Mouse (Mus musculus): ENCODE data around the gene Elmo1. TPM values are rescaled to one million over a fixed set of nuclear protein-coding genes. Genes with fewer than 3 reads are reported as not detected.

Elmo1 gene
- polyA plus RNA-seq, 1 experiment from 2014 or later: 24.3 TPM

- Histone ChIP-seq H3K27ac (no peak overlapping the region), H3K9me3 (replicated peaks) (no peaks in the 10 kb centered on the region), H3K4me2 (no peak overlapping the region), H3K9ac (no peak overlapping the region), H3K4me1 (peaks cover 14% of the 10 kb centered on the region; the same call in 1 of the 2 replicates), H3K4me3 (no peak overlapping the region), H3K27me3 (peaks cover 51% of the 10 kb centered on the region), H3K36me3 (ENCODE audit: poor library complexity, severe bottlenecking) (no peaks in the 10 kb centered on the region)
- WGBS: 87% methylated on average over 3 of the region's 3 CpGs
- no peak for ATAC-seq
These were observed 40.3 kb downstream of the Elmo1 start for GRCm38 (mm10) chr13:20130731-20131130.

- Histone ChIP-seq H3K4me1 (peaks cover 14% of the 10 kb centered on the region; the same call in 1 of the 2 replicates), H3K4me3 (no peak overlapping the region), H3K36me3 (ENCODE audit: poor library complexity, severe bottlenecking) (no peaks in the 10 kb centered on the region), H3K27me3 (peaks cover 45% of the 10 kb centered on the region), H3K27ac (no peak overlapping the region), H3K4me2 (no peak overlapping the region), H3K9ac (no peak overlapping the region), H3K9me3 (replicated peaks) (no peaks in the 10 kb centered on the region)
- WGBS: 89% methylated on average over 5 of the region's 5 CpGs
- no peak for ATAC-seq
These were observed 41.1 kb downstream of the Elmo1 start for GRCm38 (mm10) chr13:20131322-20131997.

- H3K27me3 ChIP-seq: peaks cover 39% of the 10 kb centered on the region
These were observed 41.6 kb downstream of the Elmo1 start for GRCm38 (mm10) chr13:20131998-20132371.

GRCm38 (mm10) chr13:20133602-20134394, 43.4 kb downstream of the Elmo1 start:
- peak; percentile 31; the same call in 1 of the 2 replicates for ATAC-seq

More at GRCm38 (mm10) chr13:20131998-20132371, 41.6 kb downstream of the Elmo1 start:
- Histone ChIP-seq H3K9me3 (replicated peaks) (no peaks in the 10 kb centered on the region), H3K4me3 (no peak overlapping the region), H3K36me3 (ENCODE audit: poor library complexity, severe bottlenecking) (no peaks in the 10 kb centered on the region), H3K4me1 (peaks cover 14% of the 10 kb centered on the region; the same call in 1 of the 2 replicates), H3K9ac (no peak overlapping the region), H3K4me2 (no peak overlapping the region), H3K27ac (no peak overlapping the region)
- 93% methylated on average over 4 of the region's 4 CpGs for WGBS
- no peak for ATAC-seq

DNA sequence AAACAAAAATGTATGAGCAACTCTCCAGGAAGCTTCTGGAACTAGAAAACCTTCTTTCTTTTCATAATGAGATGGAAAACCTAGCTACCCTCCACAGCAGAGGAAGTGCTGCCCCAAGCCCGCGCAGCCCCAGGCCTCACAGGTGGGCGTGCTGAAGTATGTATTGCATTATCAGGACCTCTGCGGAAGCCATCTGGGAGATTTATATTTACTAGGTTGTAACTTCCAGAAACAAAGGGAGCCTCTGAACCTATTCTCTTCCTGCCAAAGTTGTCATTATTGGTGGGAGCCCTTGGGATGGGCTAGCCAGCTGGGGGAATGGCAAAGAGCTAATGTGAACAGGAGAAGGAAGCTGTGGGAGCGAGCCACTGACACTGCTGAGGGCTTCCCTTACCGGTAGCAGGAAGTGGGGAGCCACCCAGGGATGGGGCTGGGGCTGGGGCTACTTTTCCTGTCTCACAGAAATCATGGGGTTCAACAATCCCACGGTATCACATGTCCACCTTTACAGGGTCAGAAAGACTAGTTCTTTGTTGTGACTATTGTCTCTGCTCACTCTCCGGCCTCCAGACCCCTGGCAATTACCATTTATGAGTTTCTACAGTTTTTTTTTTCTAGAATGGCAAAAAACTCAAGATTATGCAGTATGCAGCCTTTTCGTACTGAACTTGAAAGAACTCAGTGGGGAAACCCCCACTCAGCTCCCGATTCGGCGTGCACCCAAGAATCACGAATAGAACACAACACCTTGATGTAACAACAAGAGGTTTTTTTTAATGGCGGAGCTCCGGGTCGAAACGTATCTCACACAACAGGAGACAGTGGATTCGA, 44.2 kb downstream of the Elmo1 start:
- H3K4me2 ChIP-seq: no peak overlapping the region
- H3K4me1 ChIP-seq: peaks cover 11% of the 10 kb centered on the region; the same call in 1 of the 2 replicates
- H3K27me3 ChIP-seq: peaks cover 17% of the 10 kb centered on the region
- no peak overlapping the region for H3K9ac ChIP-seq
- H3K27ac ChIP-seq: no peak overlapping the region
- ATAC-seq: no peak
- H3K9me3 ChIP-seq (replicated peaks): no peaks in the 10 kb centered on the region
- H3K4me3 ChIP-seq: no peak overlapping the region
- 88% methylated on average over 18 of the region's 18 CpGs for WGBS
- no peaks in the 10 kb centered on the region for H3K36me3 ChIP-seq (ENCODE audit: poor library complexity, severe bottlenecking)

More at GRCm38 (mm10) chr13:20133602-20134394, 43.4 kb downstream of the Elmo1 start:
- 61% methylated on average over 6 of the region's 6 CpGs for WGBS
- H3K9ac ChIP-seq: no peak overlapping the region
- H3K36me3 ChIP-seq (ENCODE audit: poor library complexity, severe bottlenecking): no peaks in the 10 kb centered on the region
- H3K4me2 ChIP-seq: no peak overlapping the region
- H3K27me3 ChIP-seq: peaks cover 25% of the 10 kb centered on the region
- H3K9me3 ChIP-seq (replicated peaks): no peaks in the 10 kb centered on the region
- no peak overlapping the region for H3K27ac ChIP-seq
- H3K4me1 ChIP-seq: peaks cover 14% of the 10 kb centered on the region; the same call in 1 of the 2 replicates
- H3K4me3 ChIP-seq: no peak overlapping the region

DNA sequence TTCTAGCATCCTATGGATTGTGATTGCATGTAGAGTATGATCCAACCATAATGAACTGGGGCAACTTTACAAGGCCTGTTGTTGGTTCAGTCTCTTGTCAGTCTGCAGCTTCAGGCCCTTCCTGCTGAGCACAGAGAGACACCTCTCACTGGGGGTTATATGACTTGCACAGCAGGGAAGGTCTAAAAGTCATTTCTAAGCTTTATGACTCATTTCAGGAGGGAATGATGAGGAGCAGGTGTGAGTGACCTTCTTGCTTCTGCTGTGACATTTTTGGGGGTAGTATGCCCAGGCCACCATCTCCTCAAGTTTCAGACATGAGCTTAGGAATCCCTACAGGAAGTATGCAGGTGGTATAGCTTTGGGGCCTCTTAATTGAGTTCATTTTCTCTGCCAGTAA, 46.4 kb downstream of the Elmo1 start:
- peaks cover 6% of the 10 kb centered on the region; the same call in 1 of the 2 replicates for H3K4me1 ChIP-seq
- peaks cover 10% of the 10 kb centered on the region for H3K27me3 ChIP-seq
- no peaks in the 10 kb centered on the region for H3K9me3 ChIP-seq (replicated peaks)
- no peak overlapping the region for H3K4me2 ChIP-seq
- H3K36me3 ChIP-seq (ENCODE audit: poor library complexity, severe bottlenecking): no peaks in the 10 kb centered on the region
- H3K9ac ChIP-seq: no peak overlapping the region
- no peak for ATAC-seq
- H3K27ac ChIP-seq: no peak overlapping the region
- no peak overlapping the region for H3K4me3 ChIP-seq

GRCm38 (mm10) chr13:20138466-20138865, 48.1 kb downstream of the Elmo1 start:
- no peak overlapping the region for H3K27ac ChIP-seq
- no peak for ATAC-seq
- WGBS: 51% methylated on average over 3 of the region's 3 CpGs
- H3K9me3 ChIP-seq (replicated peaks): no peaks in the 10 kb centered on the region
- peaks cover 3% of the 10 kb centered on the region; the same call in 1 of the 2 replicates for H3K27me3 ChIP-seq
- no peak overlapping the region for H3K9ac ChIP-seq
- H3K4me2 ChIP-seq: no peak overlapping the region
- H3K4me1 ChIP-seq: peaks cover 6% of the 10 kb centered on the region; the same call in 1 of the 2 replicates
- no peaks in the 10 kb centered on the region for H3K36me3 ChIP-seq (ENCODE audit: poor library complexity, severe bottlenecking)
- H3K4me3 ChIP-seq: no peak overlapping the region

DNA sequence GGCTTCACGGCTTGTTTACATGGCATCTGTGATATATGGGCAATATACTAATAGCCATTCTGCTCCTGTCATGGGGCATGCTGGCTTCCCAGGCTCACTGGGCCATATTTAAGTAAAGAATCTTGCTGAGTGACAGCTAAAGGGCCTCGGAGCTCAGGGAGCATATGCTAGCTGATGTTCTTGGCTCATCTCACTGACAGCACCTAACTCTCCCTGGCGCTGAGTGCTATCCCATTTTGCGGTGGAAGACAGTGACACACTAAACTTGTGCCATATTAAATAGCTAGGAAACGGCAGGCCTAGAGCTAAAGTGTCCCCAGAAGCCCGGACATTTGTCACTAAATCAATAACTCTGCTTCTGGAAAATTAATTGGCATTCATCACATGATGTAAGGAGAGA, 48.7 kb downstream of the Elmo1 start:
- Histone ChIP-seq H3K4me1 (no peaks in the 10 kb centered on the region), H3K9ac (no peak overlapping the region), H3K4me3 (no peak overlapping the region), H3K4me2 (no peak overlapping the region), H3K36me3 (ENCODE audit: poor library complexity, severe bottlenecking) (no peaks in the 10 kb centered on the region), H3K27me3 (peaks cover 3% of the 10 kb centered on the region; the same call in 1 of the 2 replicates), H3K9me3 (replicated peaks) (no peaks in the 10 kb centered on the region), H3K27ac (no peak overlapping the region)
- peak; percentile 88 for ATAC-seq
- WGBS: 75% methylated on average over 6 of the region's 6 CpGs

DNA sequence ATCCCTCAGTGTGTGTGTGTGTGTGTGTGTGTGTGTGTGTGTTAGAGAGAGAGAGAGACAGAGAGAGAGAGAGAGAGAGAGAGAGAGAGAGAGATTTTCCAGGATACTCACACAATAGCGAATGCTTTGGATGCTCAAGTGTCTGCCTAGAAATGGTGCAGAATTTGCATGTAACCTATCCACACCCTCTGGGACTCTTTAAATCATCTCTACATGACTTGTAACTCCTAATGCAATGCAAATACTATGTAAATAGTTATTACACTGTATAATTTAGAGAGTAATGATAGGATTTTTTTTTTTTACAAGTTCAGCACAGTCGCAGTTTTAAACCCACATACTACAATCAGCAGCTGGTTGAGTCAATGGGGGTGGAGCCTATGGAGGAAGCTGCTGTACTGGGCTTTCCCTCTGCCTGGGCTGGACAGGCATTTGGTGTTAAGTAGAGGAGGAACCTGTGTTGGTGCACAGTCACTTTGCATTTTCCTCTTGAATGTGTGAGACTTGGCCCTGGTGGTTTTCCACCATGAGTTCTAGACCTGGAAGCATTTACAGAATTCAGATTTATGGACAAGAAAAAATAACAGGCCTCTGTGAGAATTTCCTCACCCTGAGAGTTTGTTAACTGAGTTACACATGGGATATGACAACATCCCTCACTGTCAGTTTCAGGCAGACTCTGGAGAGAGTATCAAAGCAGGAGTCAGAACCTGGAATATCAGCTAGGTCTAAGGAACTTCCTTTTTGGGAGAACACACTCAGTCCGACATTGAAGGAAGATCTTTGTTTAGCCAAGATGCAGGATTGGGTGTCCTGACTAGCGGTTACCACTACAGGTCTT, 49.6 kb downstream of the Elmo1 start:
- H3K9ac ChIP-seq: no peak overlapping the region
- no peaks in the 10 kb centered on the region for H3K36me3 ChIP-seq (ENCODE audit: poor library complexity, severe bottlenecking)
- H3K27ac ChIP-seq: no peak overlapping the region
- no peak overlapping the region for H3K4me3 ChIP-seq
- H3K27me3 ChIP-seq: peaks cover 3% of the 10 kb centered on the region; the same call in 1 of the 2 replicates
- H3K9me3 ChIP-seq (replicated peaks): no peaks in the 10 kb centered on the region
- WGBS: 78% methylated on average over 4 of the region's 4 CpGs
- ATAC-seq: peak; percentile 42; the same call in 1 of the 2 replicates
- H3K4me1 ChIP-seq: no peaks in the 10 kb centered on the region
- no peak overlapping the region for H3K4me2 ChIP-seq

DNA sequence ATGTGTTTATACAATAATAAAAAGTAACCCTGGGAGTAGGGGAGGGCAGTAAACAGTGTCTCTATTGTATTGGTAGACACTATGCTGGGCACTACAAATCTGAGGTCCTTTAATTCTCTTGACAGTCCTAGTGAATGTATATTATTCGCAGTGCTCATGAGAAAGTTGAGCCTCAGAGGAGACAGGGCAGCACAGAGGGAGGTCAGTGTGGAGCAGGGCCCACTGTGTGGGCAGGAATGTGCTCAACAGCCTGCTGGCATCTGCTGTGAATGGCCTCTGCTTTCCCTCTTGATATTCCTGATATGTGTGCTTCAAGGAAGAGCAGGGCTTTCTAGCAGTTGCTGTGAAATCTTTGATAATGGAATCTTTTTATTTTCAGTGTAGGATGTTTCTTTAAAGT, 52.2 kb downstream of the Elmo1 start:
- 32% methylated on average over 1 of the region's 1 CpGs for WGBS
- Histone ChIP-seq H3K36me3 (ENCODE audit: poor library complexity, severe bottlenecking) (no peaks in the 10 kb centered on the region), H3K27ac (no peak overlapping the region), H3K4me3 (no peak overlapping the region), H3K9me3 (replicated peaks) (no peaks in the 10 kb centered on the region), H3K4me1 (no peaks in the 10 kb centered on the region), H3K27me3 (no peaks in the 10 kb centered on the region), H3K9ac (no peak overlapping the region), H3K4me2 (no peak overlapping the region)
- no peak for ATAC-seq

DNA sequence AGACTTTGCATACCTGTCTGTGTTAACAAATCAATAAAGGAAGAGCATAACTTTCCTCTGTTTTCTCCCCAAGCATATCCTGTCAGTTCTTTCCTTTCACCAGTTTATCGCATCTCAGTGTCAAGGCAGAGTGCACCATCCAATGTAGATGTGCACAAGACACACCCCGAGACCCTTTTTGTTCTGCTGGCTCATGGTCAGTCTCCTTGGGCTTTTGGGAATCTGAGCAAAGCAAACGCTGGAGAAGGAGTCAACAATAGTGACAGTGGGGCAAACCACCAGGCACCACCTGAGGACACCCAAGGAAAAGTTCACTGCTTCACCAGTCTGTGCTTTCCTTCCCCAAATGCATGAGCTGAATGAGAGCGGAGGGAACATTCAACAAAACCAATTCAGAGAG, 56.5 kb downstream of the Elmo1 start:
- Histone ChIP-seq H3K4me3 (no peak overlapping the region), H3K36me3 (ENCODE audit: poor library complexity, severe bottlenecking) (no peaks in the 10 kb centered on the region), H3K9ac (no peak overlapping the region), H3K27ac (no peak overlapping the region), H3K27me3 (no peaks in the 10 kb centered on the region), H3K4me2 (no peak overlapping the region), H3K9me3 (replicated peaks) (no peaks in the 10 kb centered on the region), H3K4me1 (no peaks in the 10 kb centered on the region)
- ATAC-seq: no peak
- 91% methylated on average over 4 of the region's 4 CpGs for WGBS

Measured in forebrain, embryonic 13.5 days (tissue).